Mouse (Mus musculus) liver, embryonic 14.5 days (tissue): Measurements from ENCODE around the gene Derl3. TPM values are rescaled to one million over a fixed set of nuclear protein-coding genes. Genes with fewer than 3 reads are reported as not detected.

ENCODE experiments used
- ATAC-seq: fragments of 200-750 bp; cut with Nextera tagmentation; 2 replicates; pipeline ENCODE4 v1.8.0; 2017; ENCODE audit warnings: moderate number of reproducible peaks, mild to moderate bottlenecking, moderate library complexity; ENCODE audit not compliant: insufficient read depth
- DNase-seq, 3 experiments: peaks; one replicate each; pipeline ENCODE4 v3.0.0-alpha.2; 2012 to 2013; ENCODE audit warnings: low read depth in 3 of 3, low spot score in 3 of 3
- H3K27ac ChIP-seq: fragments of 300-500 bp; sonication (generic); 2 replicates; pipeline ENCODE4 v1.5.1; 2014; ENCODE audit warnings: moderate library complexity, mild to moderate bottlenecking, control low read depth, inconsistent platforms
- H3K27me3 ChIP-seq: fragments of 300-500 bp; sonication (generic); 2 replicates; pipeline ENCODE4 v1.6.1; 2014; ENCODE audit warnings: mild to moderate bottlenecking, low read length, moderate library complexity; ENCODE audit not compliant: control insufficient read depth, insufficient read depth
- H3K36me3 ChIP-seq: fragments of 300-500 bp; sonication (generic); replicated peaks from 2 replicates; pipeline ENCODE4 v1.6.1; 2014; ENCODE audit warnings: low read depth; ENCODE audit not compliant: control insufficient read depth, insufficient read depth
- H3K4me1 ChIP-seq, 2 experiments: fragments of 200-500 bp in 1 of 2; fragments of 300-500 bp in 1 of 2; sonication (generic) in 1 of 2; replicated peaks; 2 replicates each; pipeline ENCODE4 v1.6.1; 2012 to 2014; ENCODE audit warnings: antibody characterized with exemption in 1 of 2, inconsistent platforms in 1 of 2, low read length in 1 of 2; ENCODE audit not compliant: control insufficient read depth in 2 of 2, insufficient read depth in 2 of 2
- H3K4me2 ChIP-seq: fragments of 300-500 bp; sonication (generic); 2 replicates; pipeline ENCODE4 v1.6.1; 2014; ENCODE audit warnings: low read depth, mild to moderate bottlenecking, control low read depth, moderate library complexity
- H3K4me3 ChIP-seq, 2 experiments: fragments of 200-500 bp in 1 of 2; fragments of 300-500 bp in 1 of 2; sonication (generic) in 1 of 2; 2 replicates each; pipeline ENCODE4 v1.5.1; 2012 to 2014; ENCODE audit warnings: low read depth in 2 of 2, low read length in 2 of 2, mild to moderate bottlenecking in 2 of 2, control low read depth in 1 of 2, inconsistent platforms in 1 of 2, moderate library complexity in 1 of 2; ENCODE audit not compliant: insufficient read depth in 1 of 2
- H3K9ac ChIP-seq: fragments of 300-500 bp; sonication (generic); replicated peaks from 2 replicates; pipeline ENCODE4 v1.6.1; 2014; ENCODE audit warnings: mild to moderate bottlenecking, control low read depth, moderate library complexity
- H3K9me3 ChIP-seq: fragments of 300-500 bp; sonication (generic); 2 replicates; pipeline ENCODE4 v1.6.1; 2016; ENCODE audit warnings: low read length, mixed read lengths; ENCODE audit not compliant: control insufficient read depth
- CTCF ChIP-seq: IDR thresholded peaks from 2 replicates; pipeline ENCODE4 v1.5.1; 2016; ENCODE audit warnings: antibody characterized with exemption, low read depth, control low read depth
- EP300 ChIP-seq: IDR thresholded peaks from 2 replicates; pipeline ENCODE4 v1.6.1; 2016; ENCODE audit warnings: antibody characterized with exemption, low read depth
- WGBS: fragments of 180-500 bp; shearing (Covaris S2); extraction: QIAGEN DNeasy Blood & Tissue Kit; methylation state at CpG from one replicate; pipeline ENCODE4 v1.1.7; 2014; ENCODE audit not compliant: insufficient replicate concordance; 5-methylcytosine and 5-hydroxymethylcytosine counted together
- polyA plus RNA-seq, 2 experiments: library from polyadenylated mRNA; depleted of rRNA in 1 of 2; stranded (reverse) in 1 of 2; unstranded in 1 of 2; fragments of >200 nt; fragmentation: Nextera tagmentation in 1 of 2; extraction: Ambion mirVana in 1 of 2; gene quantifications; 2 replicates each; pipeline versions ENCODE4 v1.2.1 to v1.2.3; 2012 to 2014

Gene Derl3
- polyA plus RNA-seq, 2 experiments, result 0.18 to 0.47 TPM

GRCm38 (mm10) chr10:75940520-75940919, 47.3 kb downstream of the Derl3 start, which contains the start of gene Gm867:
Gene Gm867 (minus strand): TSS chr10:75940672.
- peak within 1 kb of the TSS; percentile 93 for H3K27ac ChIP-seq
- H3K4me2 ChIP-seq, result peak within 1 kb of the TSS; percentile 98
- TF ChIP-seq EP300 (no peak), CTCF (0 out of 2 replicates have a peak, but pooled peaks have one; percentile 3)
- H3K36me3 ChIP-seq, result peaks cover 2% of the 10 kb centered on the region; the same call in 1 of the 2 replicates
- H3K4me1 ChIP-seq, result peaks cover 32 to 36% of the 10 kb centered on the region in 2 experiments
- no peaks in the 10 kb centered on the region for H3K9me3 ChIP-seq
- H3K27me3 ChIP-seq, result no peaks in the 10 kb centered on the region
- ATAC-seq (no peak), DNase-seq (no peak)
- peak within 1 kb of the TSS; percentile 79 for H3K9ac ChIP-seq
- WGBS, result 78% methylated on average over 5 of the region's 5 CpGs
- peak within 1 kb of the TSS; percentile 80 to 91 for H3K4me3 ChIP-seq

DNA sequence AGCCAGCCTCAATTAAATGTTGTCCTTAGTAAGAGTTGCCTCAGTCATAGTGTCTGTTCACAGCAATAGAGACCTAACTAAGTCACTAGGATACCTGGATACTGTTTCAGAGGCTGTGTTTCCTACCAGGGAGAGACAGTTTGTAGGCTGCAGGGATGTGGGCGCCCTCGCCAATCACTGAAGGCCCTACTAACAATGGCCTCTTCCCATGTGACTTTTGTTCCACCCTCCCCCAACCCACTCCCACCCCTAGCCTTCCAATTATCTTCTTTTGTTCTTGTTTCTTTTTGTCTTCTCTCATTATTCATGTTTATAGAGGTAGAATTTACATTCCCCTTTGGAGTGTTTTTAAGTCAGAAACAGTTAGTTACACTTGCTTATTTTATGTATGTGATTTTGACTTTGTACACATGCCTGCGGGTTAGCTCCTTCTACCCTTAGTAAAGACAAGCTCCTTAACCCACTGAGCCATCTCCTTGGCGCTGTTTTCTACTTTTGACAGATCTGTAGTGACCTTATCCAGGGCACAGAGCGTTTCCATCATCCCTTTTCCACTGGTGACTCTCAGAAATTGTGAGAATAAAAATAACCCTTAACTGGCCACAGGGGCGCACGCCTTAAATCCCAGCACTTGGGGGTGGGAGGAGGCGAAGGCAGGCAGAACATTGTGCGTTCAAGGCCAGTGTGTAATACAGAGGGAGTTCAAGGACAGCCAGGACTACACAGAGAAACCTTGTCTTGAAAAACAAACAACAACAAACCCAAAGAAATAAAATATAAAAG, 48.0 kb downstream of the Derl3 start:
- WGBS, result 73% methylated on average over 9 of the region's 9 CpGs
- Histone ChIP-seq H3K27ac (peak overlapping the region; percentile 93), H3K9ac (no peak overlapping the region)

GRCm38 (mm10) chr10:75942736-75943477, 49.7 kb downstream of the Derl3 start, which contains the start of gene Vpreb3:
Gene Vpreb3 (plus strand): TSS chr10:75943057.
- Histone ChIP-seq H3K4me1 (peaks cover 16 to 24% of the 10 kb centered on the region in 2 experiments), H3K27me3 (no peaks in the 10 kb centered on the region), H3K27ac (no peak within 1 kb of the TSS), H3K4me3 (no peak within 1 kb of the TSS), H3K4me2 (no peak within 1 kb of the TSS), H3K36me3 (no peaks in the 10 kb centered on the region), H3K9ac (no peak within 1 kb of the TSS), H3K9me3 (no peaks in the 10 kb centered on the region)
- no peak for DNase-seq
- WGBS, result 56% methylated on average over 15 of the region's 15 CpGs
- ATAC-seq, result no peak
- TF ChIP-seq EP300, result no peak
- no peak for TF ChIP-seq CTCF

More for the DNA sequence above, 48.0 kb downstream of the Derl3 start:
- no peak for DNase-seq
- Histone ChIP-seq H3K9me3 (no peaks in the 10 kb centered on the region), H3K4me1 (peaks cover 32 to 36% of the 10 kb centered on the region in 2 experiments), H3K4me3 (no peak overlapping the region), H3K27me3 (no peaks in the 10 kb centered on the region), H3K4me2 (no peak overlapping the region), H3K36me3 (peaks cover 2% of the 10 kb centered on the region; the same call in 1 of the 2 replicates)
- ATAC-seq, result no peak
- TF ChIP-seq CTCF, result no peak
- TF ChIP-seq EP300, result no peak

- Histone ChIP-seq H3K27ac (no peak overlapping the region), H3K4me3 (no peak overlapping the region), H3K4me2 (no peak overlapping the region), H3K4me1 (peaks cover 13 to 16% of the 10 kb centered on the region in 2 experiments), H3K9ac (no peak overlapping the region), H3K27me3 (peaks cover 8% of the 10 kb centered on the region), H3K36me3 (no peaks in the 10 kb centered on the region), H3K9me3 (no peaks in the 10 kb centered on the region)
- 40% methylated on average over 11 of the region's 11 CpGs for WGBS
- DNase-seq, result no peak
- no peak for ATAC-seq
- TF ChIP-seq EP300, result no peak
- TF ChIP-seq CTCF, result no peak
Observed at GRCm38 (mm10) chr10:75944066-75944772, 51.0 kb downstream of the Derl3 start.
